Mouse (Mus musculus) heart, embryonic 14.5 days (tissue): ENCODE data around the gene Tmem120b. TPM values are rescaled to one million over a fixed set of nuclear protein-coding genes. Genes with fewer than 3 reads are reported as not detected.
A peak's percentile ranks its signal among the peaks of the same experiment; 100 is the strongest.

Experiments used
- ATAC-seq: fragments of 200-750 bp; cut with Nextera tagmentation; 2 replicates; pipeline ENCODE4 v1.8.0; 2017; ENCODE audit warnings: low read depth, moderate TSS enrichment; ENCODE audit not compliant: insufficient number of reproducible peaks, insufficient read depth, low FRiP score
- H3K27ac ChIP-seq, 2 experiments: fragments of 200-500 bp in 1 of 2; fragments of 300-500 bp in 1 of 2; sonication (generic) in 1 of 2; replicated peaks in 1 of 2; 2 replicates each; pipeline ENCODE4 v1.5.1; 2012 to 2014; ENCODE audit warnings: low read depth in 2 of 2, low read length in 2 of 2, control low read depth in 1 of 2, mild to moderate bottlenecking in 1 of 2, mixed read lengths in 1 of 2; ENCODE audit not compliant: control insufficient read depth in 1 of 2, insufficient read depth in 1 of 2
- H3K27me3 ChIP-seq: fragments of 300-500 bp; sonication (generic); 2 replicates; pipeline ENCODE4 v1.6.1; 2014; ENCODE audit warnings: mild to moderate bottlenecking, low read length, control low read depth; ENCODE audit not compliant: control insufficient read depth, insufficient read depth
- H3K36me3 ChIP-seq: fragments of 300-500 bp; sonication (generic); 2 replicates; pipeline ENCODE4 v1.6.1; 2014; ENCODE audit warnings: mild to moderate bottlenecking, control low read depth, low read length, mixed read lengths; ENCODE audit not compliant: control insufficient read depth, insufficient read depth
- H3K4me1 ChIP-seq, 2 experiments: fragments of 200-500 bp in 1 of 2; fragments of 300-500 bp in 1 of 2; sonication (generic) in 1 of 2; 2 replicates each; pipeline ENCODE4 v1.6.1; 2012 to 2014; ENCODE audit warnings: low read length in 2 of 2, control low read depth in 1 of 2, mixed read lengths in 1 of 2; ENCODE audit not compliant: control insufficient read depth in 2 of 2, insufficient read depth in 2 of 2
- H3K4me2 ChIP-seq: fragments of 300-500 bp; sonication (generic); 2 replicates; pipeline ENCODE4 v1.6.1; 2014; ENCODE audit warnings: mild to moderate bottlenecking, low read length
- H3K4me3 ChIP-seq, 2 experiments: fragments of 200-500 bp in 1 of 2; fragments of 300-500 bp in 1 of 2; sonication (generic) in 1 of 2; 2 replicates each; pipeline ENCODE4 v1.5.1; 2012 to 2014; ENCODE audit warnings: low read length in 2 of 2, mild to moderate bottlenecking in 2 of 2, control low read depth in 1 of 2, low read depth in 1 of 2, moderate library complexity in 1 of 2; ENCODE audit not compliant: control insufficient read depth in 1 of 2, insufficient read depth in 1 of 2
- H3K9ac ChIP-seq: fragments of 300-500 bp; sonication (generic); 2 replicates; pipeline ENCODE4 v1.6.1; 2014; ENCODE audit warnings: mild to moderate bottlenecking, low read length
- H3K9me3 ChIP-seq: fragments of 300-500 bp; sonication (generic); 2 replicates; pipeline ENCODE4 v1.6.1; 2016; ENCODE audit warnings: low read length, control low read depth; ENCODE audit not compliant: control insufficient read depth
- WGBS: fragments of 180-500 bp; shearing (Covaris S2); extraction: QIAGEN DNeasy Blood & Tissue Kit; methylation state at CpG from one replicate; pipeline ENCODE4 v1.1.7; 2014; 5-methylcytosine and 5-hydroxymethylcytosine counted together
- polyA plus RNA-seq: library from polyadenylated mRNA; unstranded; fragments of >200 nt; fragmentation: Nextera tagmentation; extraction: Ambion mirVana; gene quantifications from 2 replicates; pipeline ENCODE4 v1.2.1, GENCODE M21; 2014

Gene Tmem120b
- polyA plus RNA-seq, 1 experiment from 2014 or later: 11.3 TPM

GRCm38 (mm10) chr5:123079568-123079967 is 11.4 kb downstream of the Tmem120b start:
- peaks cover 22 to 29% of the 10 kb centered on the region in 2 experiments for H3K4me1 ChIP-seq
- peak overlapping the region; percentile 61 to 65 for H3K27ac ChIP-seq
- H3K4me2 ChIP-seq: peak overlapping the region; percentile 19; the same call in 1 of the 2 replicates
- no peaks in the 10 kb centered on the region for H3K36me3 ChIP-seq
- H3K9ac ChIP-seq: no peak overlapping the region
- ATAC-seq: no peak
- H3K9me3 ChIP-seq: peaks cover 4% of the 10 kb centered on the region; the same call in 1 of the 2 replicates
- no peak overlapping the region for H3K4me3 ChIP-seq
- 86% methylated on average over 1 of the region's 1 CpGs for WGBS
- no peaks in the 10 kb centered on the region for H3K27me3 ChIP-seq

GRCm38 (mm10) chr5:123080041-123080440 is 11.8 kb downstream of the Tmem120b start:
- Histone ChIP-seq H3K9ac (no peak overlapping the region), H3K4me2 (peak overlapping the region; percentile 19; the same call in 1 of the 2 replicates), H3K27me3 (no peaks in the 10 kb centered on the region), H3K9me3 (peaks cover 4% of the 10 kb centered on the region; the same call in 1 of the 2 replicates), H3K4me1 (peaks cover 22 to 29% of the 10 kb centered on the region in 2 experiments), H3K27ac (peak overlapping the region; percentile 61 to 65), H3K4me3 (no peak overlapping the region), H3K36me3 (no peaks in the 10 kb centered on the region)
- ATAC-seq: no peak
- 56% methylated on average over 8 of the region's 8 CpGs for WGBS

GRCm38 (mm10) chr5:123080510-123080909 is 12.3 kb downstream of the Tmem120b start:
- H3K4me1 ChIP-seq: peaks cover 21 to 26% of the 10 kb centered on the region in 2 experiments
- H3K4me3 ChIP-seq: no peak overlapping the region
- no peak overlapping the region for H3K9ac ChIP-seq
- WGBS: 94% methylated on average over 13 of the region's 13 CpGs
- no peaks in the 10 kb centered on the region for H3K36me3 ChIP-seq
- no peaks in the 10 kb centered on the region for H3K27me3 ChIP-seq
- ATAC-seq: no peak
- peak overlapping the region in 1 of 2 experiments; percentile 44; a peak in 2 of 4 replicates for H3K27ac ChIP-seq
- peaks cover 4% of the 10 kb centered on the region; the same call in 1 of the 2 replicates for H3K9me3 ChIP-seq
- H3K4me2 ChIP-seq: no peak overlapping the region

GRCm38 (mm10) chr5:123083340-123084050 is 15.3 kb downstream of the Tmem120b start:
- no peaks in the 10 kb centered on the region for H3K27me3 ChIP-seq
- no peak for ATAC-seq
- 44% methylated on average over 13 of the region's 13 CpGs for WGBS
- H3K27ac ChIP-seq: no peak overlapping the region
- H3K4me3 ChIP-seq: no peak overlapping the region
- no peak overlapping the region for H3K4me2 ChIP-seq
- H3K9me3 ChIP-seq: peaks cover 4% of the 10 kb centered on the region; the same call in 1 of the 2 replicates
- H3K9ac ChIP-seq: no peak overlapping the region
- peaks cover 8 to 14% of the 10 kb centered on the region in 2 experiments for H3K4me1 ChIP-seq
- H3K36me3 ChIP-seq: no peaks in the 10 kb centered on the region

GRCm38 (mm10) chr5:123086501-123086900 is 18.3 kb downstream of the Tmem120b start:
- Histone ChIP-seq H3K4me1 (peaks cover 8 to 14% of the 10 kb centered on the region in 2 experiments), H3K27me3 (no peaks in the 10 kb centered on the region), H3K4me3 (no peak overlapping the region), H3K36me3 (no peaks in the 10 kb centered on the region), H3K9me3 (0 out of 2 replicates have a peak, but pooled peaks cover 6% of the 10 kb centered on the region), H3K27ac (no peak overlapping the region), H3K4me2 (no peak overlapping the region), H3K9ac (no peak overlapping the region)
- WGBS: 88% methylated on average over 2 of the region's 2 CpGs
- no peak for ATAC-seq

- Histone ChIP-seq H3K4me2 (no peak overlapping the region), H3K36me3 (no peaks in the 10 kb centered on the region), H3K27me3 (no peaks in the 10 kb centered on the region), H3K27ac (no peak overlapping the region), H3K9me3 (0 out of 2 replicates have a peak, but pooled peaks cover 6% of the 10 kb centered on the region), H3K4me3 (no peak overlapping the region), H3K9ac (no peak overlapping the region), H3K4me1 (peaks cover 4 to 6% of the 10 kb centered on the region in 2 experiments)
- 95% methylated on average over 4 of the region's 4 CpGs for WGBS
- ATAC-seq: no peak
These were observed 20.6 kb downstream of the Tmem120b start for GRCm38 (mm10) chr5:123088784-123089183.

GRCm38 (mm10) chr5:123090560-123091306 is 22.5 kb downstream of the Tmem120b start:
- Histone ChIP-seq H3K9ac (no peak overlapping the region), H3K27me3 (no peaks in the 10 kb centered on the region), H3K27ac (no peak overlapping the region), H3K4me3 (no peak overlapping the region), H3K36me3 (no peaks in the 10 kb centered on the region), H3K4me2 (no peak overlapping the region), H3K9me3 (0 out of 2 replicates have a peak, but pooled peaks cover 6% of the 10 kb centered on the region), H3K4me1 (peaks cover 2 to 4% of the 10 kb centered on the region in 2 experiments; a peak in 3 of 4 replicates)
- WGBS: 89% methylated on average over 10 of the region's 10 CpGs
- no peak for ATAC-seq
